Mouse (Mus musculus): Measurements from ENCODE around the gene Alpl.

Alpl gene

DNA sequence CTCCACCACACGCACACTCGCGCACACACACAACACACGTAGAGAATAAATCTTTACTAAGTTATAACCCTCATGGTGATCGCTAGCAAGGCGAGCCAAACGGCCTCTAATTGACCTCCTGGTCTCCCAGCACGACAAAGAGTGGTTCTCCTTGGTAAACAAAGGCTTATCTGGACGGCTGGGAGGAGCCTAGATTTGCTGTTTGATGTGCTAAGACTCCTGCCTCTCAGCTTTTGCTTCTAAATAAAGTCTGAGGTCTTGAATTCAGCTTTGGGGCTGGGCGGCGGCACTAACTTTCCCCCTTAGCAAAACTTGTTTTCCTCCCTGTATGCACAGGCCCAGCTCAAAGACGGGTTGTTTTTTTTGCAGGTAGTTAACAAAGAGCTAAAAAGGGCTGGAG, 5.0 kb upstream of the Alpl start:
- no peak for DNase-seq (ENCODE audit: extremely low read depth, low read depth, low spot score)

- DNase-seq (ENCODE audit: extremely low read depth, low read depth, low spot score): no peak
Observed at GRCm38 (mm10) chr4:137800324-137800723, 4.1 kb upstream of the Alpl start.

DNA sequence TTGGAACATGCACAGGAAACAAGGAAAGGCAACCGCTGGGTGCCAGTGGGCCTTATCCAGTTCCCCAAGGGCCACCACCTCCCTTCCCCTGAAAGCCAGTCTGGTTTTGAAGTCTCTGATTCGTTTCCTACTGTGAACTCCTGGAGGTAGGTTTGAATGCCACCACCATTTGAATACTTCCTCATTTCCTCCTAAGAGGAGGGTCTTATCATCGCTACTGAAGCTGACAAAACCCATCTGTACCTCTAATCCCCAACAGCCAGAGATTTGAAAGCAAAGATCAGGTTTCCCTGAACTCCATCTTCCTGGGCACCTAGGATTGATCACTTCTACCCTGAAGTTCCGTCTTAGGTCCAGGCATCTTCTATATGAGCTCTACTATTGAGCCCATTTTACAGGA, 854 bp upstream of the Alpl start:
- no peak for DNase-seq (ENCODE audit: extremely low read depth, low read depth, low spot score)

GRCm38 (mm10) chr4:137794178-137794900, 1.8 kb downstream of the Alpl start:
- no peak for DNase-seq (ENCODE audit: extremely low read depth, low read depth, low spot score)

DNA sequence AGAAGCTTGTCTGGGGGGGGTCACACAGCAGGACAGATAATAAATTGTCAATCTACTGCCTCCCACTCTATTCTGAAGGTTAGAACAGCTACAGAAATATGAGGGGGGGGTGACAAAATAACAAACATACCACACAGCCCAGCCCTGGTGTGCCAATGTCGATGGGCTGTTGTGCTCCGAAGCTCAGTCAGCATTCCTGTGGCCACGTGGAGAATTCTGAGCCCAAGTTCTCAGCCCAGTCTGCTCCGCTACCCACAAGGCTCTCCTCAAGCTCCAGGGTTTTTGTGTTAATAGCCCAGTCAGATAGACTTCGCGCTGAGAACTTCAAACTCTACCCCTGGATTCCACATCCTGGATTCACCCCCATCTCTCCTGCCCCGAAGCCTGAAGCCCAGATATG, 2.6 kb downstream of the Alpl start:
- no peak for DNase-seq (ENCODE audit: extremely low read depth, low read depth, low spot score)

- DNase-seq (ENCODE audit: extremely low read depth, low read depth, low spot score): no peak
Observed at GRCm38 (mm10) chr4:137791440-137791839, 4.7 kb downstream of the Alpl start.

DNA sequence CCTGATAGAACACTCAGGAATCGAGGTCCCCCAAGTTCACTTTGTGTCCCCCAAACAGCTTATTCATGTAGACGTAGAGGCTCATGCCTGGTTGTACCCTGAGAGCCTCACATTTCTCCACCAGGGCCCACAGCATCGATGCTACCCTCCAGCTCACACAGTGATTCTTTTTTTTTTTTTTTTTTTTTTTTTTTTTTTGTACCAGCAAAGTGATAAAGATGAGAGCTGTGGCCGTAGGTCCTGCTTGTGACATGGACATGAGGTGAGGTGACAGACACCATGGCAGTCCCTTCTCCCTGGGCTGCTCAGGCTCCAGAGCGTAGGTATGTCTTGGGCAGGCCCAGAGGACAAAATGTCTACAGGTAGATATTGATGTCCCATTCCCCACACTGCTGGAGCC, 5.2 kb downstream of the Alpl start:
- DNase-seq (ENCODE audit: extremely low read depth, low read depth, low spot score): no peak

GRCm38 (mm10) chr4:137788511-137789049, 7.6 kb downstream of the Alpl start:
- DNase-seq (ENCODE audit: extremely low read depth, low read depth, low spot score): no peak

DNA sequence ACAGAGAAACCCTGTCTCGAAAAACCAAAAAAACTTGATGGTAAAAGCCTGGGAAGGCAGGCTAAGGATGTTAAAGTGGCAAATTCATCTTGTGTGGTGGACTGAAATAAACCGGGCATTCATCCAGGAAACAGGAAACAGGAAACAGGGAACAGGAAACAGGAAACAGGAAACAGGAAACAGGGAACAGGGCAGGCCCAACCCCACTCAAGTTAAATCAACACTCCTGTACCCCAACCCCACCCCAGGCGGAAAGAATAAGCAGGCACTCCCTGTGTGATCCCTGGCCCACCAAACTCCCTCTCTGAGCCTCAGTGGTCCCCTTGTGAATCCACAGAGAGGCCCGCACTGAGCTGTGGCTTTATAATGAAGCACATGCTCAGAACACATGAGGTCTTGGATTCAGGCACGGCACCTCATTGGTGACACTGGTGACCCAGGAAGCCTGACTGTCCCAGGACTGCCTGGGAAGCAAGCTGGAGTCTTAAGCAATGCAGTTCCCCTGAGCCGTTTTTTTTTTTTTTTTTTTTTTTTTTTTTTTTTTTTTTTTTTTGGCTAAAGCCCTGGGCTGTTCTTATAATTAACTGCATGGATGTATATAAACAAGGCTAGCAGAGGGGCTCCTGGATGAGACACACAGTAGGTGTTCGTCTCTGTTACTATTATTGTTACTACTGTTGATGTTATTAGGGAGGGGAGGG, 8.4 kb downstream of the Alpl start:
- no peak for DNase-seq (ENCODE audit: extremely low read depth, low read depth, low spot score)

DNA sequence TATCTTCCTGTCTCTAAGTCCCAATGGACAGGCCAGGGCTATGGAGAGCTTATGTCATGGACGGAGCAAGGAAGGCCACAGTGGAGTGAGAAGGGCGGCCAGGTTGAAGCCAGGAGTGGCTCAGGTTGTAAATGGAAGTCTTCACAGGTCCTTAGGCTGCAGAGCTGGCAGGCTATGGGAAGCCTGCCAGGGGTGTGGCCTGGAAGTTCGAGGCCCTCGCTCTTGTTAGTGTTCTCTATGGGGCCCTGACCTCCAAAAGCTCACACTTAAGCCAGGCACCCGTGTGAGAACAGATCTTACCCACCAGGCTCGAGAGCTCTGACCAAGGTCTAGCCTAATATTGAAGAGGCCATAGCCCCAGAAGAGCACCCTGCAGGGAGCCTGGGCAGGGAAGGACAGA, 9.7 kb downstream of the Alpl start:
- DNase-seq (ENCODE audit: extremely low read depth, low read depth, low spot score): no peak

GRCm38 (mm10) chr4:137785270-137785669, 10.9 kb downstream of the Alpl start:
- no peak for DNase-seq (ENCODE audit: extremely low read depth, low read depth, low spot score)

DNA sequence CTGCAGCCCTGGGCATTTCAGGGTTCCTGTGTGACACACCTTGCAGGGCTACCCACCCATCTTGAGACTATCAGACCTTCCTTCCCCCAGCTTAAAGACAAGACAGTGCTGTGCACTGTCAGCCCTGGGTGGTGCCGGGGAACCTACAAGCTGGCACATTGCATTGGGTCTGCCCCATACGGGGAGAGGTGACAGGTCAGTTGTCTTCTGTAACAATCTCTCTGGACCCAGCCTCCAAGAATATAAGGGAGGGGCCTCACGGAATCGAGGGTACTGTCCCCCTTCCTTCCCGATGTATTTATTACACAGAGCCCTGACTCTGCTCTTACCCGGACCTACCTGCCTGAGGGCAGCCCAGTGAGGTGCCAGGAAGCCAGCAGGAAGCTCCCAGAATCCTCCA, 11.4 kb downstream of the Alpl start:
- no peak for DNase-seq (ENCODE audit: extremely low read depth, low read depth, low spot score)

DNA sequence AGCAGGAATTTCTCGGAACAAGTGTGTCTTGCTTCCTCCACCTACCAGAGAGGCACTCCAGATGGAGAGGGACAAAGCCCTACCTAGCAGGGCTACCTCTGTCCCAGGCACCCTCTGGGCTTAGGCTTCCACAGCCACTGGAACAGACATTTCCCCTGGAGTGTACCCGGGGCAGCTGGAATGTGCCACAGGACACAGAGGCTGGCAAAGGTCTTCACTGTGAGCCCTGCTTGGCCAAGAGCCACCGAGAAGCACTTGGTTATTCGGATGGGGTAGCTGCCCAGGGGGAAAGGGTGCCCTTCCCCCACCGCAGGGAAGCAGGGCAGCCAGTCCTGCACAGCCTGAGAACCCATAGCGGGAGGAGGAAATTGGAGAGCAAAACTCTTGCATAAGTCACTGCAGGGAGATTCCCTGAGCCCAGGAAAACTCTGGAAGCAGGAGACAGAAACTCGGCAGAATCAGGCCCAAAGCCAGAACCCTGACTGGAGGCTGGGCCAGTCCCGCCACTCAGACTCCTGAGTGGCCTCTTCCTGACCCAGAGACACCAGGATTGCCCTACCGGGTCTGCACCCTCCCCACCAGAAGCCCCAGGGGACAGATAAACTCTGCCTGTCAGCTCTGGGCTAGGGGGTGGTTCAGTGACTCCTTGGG, 12.5 kb downstream of the Alpl start:
- DNase-seq (ENCODE audit: extremely low read depth, low read depth, low spot score): peak; percentile 70

DNA sequence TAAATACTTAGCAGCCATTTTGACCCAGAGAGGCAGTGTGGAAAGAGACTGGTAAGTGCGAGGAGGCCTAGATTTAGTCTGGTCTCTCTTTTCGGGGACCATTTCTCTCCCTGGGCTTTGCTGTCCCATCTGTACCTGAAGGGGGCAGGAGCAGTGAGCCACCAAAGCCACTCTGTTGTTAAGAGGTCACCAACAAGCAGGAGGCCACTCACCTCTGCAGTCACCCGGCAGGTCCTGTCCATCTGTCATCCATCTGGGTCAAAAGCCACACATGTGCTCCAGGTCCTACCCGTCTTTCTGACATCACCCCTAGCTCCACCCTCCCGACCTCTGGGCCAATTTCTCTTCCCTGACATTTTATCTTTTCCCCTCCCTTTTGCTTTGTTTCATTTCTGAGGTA, 14.2 kb downstream of the Alpl start:
- no peak for DNase-seq (ENCODE audit: extremely low read depth, low read depth, low spot score)

DNA sequence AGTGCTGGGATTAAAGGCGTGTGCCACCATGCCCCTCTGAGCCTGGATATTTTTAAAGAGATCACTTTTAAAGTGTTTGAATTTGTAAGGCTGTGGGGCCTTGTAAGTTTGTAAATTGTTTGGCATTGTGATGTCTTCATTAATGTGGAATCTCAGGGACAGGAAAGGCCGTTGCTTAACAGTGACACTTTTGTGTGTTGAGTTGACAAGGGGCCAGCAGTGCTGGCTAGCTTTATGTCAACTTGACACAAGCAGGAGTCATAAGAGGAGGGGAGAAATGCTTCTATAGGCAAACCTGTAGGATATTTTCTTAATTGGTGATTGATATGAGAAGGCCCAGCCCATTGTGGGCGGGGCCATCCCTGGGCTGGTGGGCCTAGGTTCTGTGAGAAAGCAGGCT, 15.2 kb downstream of the Alpl start:
- no peak for DNase-seq (ENCODE audit: extremely low read depth, low read depth, low spot score)

- DNase-seq (ENCODE audit: extremely low read depth, low read depth, low spot score): no peak
Observed at GRCm38 (mm10) chr4:137778397-137779184, 17.6 kb downstream of the Alpl start.

GRCm38 (mm10) chr4:137777866-137778265, 18.3 kb downstream of the Alpl start:
- DNase-seq (ENCODE audit: extremely low read depth, low read depth, low spot score): no peak

- DNase-seq (ENCODE audit: extremely low read depth, low read depth, low spot score): no peak
Observed at GRCm38 (mm10) chr4:137774505-137774904, 21.7 kb downstream of the Alpl start.

DNA sequence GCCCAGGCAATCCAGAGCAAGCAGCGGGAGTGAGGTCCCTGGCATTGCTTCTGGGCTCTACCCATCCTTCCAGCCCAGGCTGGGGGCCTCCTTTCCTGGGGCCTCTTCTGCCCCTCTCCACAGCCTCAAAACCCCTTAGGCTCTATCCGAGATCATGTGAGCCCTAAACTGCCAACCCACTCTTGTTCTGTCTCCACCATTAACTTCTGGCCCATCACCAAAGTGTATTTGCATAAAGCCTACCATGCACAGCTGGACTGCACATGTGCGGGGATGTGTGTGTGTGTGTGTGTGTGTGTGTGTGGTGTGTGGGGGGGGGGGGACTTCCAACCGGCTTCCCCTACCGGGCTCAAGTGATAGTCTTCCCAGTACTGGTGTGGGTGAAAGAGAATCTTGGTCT, 22.2 kb downstream of the Alpl start:
- no peak for DNase-seq (ENCODE audit: extremely low read depth, low read depth, low spot score)

- DNase-seq (ENCODE audit: extremely low read depth, low read depth, low spot score): no peak
Observed at GRCm38 (mm10) chr4:137773369-137773899, 22.8 kb downstream of the Alpl start.
